Mouse (Mus musculus): Measurements from ENCODE around the gene Aldh1a3. TPM values are rescaled to one million over a fixed set of nuclear protein-coding genes. Genes with fewer than 3 reads are reported as not detected.

Gene Aldh1a3
- polyA plus RNA-seq, 1 experiment from 2014 or later = 2.9 TPM

GRCm38 (mm10) chr7:66354911-66355310 is 72.4 kb downstream of the Aldh1a3 start:
- no peak overlapping the region for H3K27ac ChIP-seq (ENCODE audit: low read depth, low read length)
- no peaks in the 10 kb centered on the region for H3K36me3 ChIP-seq (ENCODE audit: control insufficient read depth, insufficient read depth, low read length)
- peaks cover 6% of the 10 kb centered on the region; the same call in 1 of the 2 replicates for H3K4me1 ChIP-seq (replicated peaks; ENCODE audit: control insufficient read depth, insufficient read depth, low read length)
- DNase-seq (ENCODE audit: low spot score) = peak; percentile 22
- H3K27me3 ChIP-seq (replicated peaks; ENCODE audit: control insufficient read depth, insufficient read depth, low read length) = no peaks in the 10 kb centered on the region
- WGBS = 53% methylated on average over 3 of the region's 3 CpGs
- no peak overlapping the region for H3K9ac ChIP-seq (ENCODE audit: low read depth, low read length)
- no peak overlapping the region for H3K4me3 ChIP-seq (ENCODE audit: low read depth, low read length)
- no peak for ATAC-seq (replicated peaks; ENCODE audit: low FRiP score)
- H3K4me2 ChIP-seq = no peak overlapping the region
- H3K9me3 ChIP-seq (ENCODE audit: control insufficient read depth, low read length) = no peaks in the 10 kb centered on the region

DNA sequence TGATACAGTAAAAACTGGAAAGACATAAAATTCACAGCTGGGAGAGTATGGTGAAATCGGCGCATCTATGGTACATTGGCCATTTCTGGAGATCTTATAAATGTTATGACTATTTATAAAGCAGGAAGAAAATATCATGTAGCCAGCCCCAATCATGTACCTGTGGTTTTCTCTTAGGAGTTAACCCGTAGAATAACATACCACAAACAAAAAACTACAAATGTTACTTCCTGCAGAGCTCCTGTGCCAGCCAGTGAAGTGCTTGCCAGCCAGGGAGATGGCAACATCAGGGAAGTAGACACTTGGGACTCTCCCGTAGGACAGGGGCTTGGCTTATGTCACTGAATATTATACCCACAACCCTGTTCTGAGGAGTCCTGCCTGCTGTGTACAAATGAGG is 76.2 kb downstream of the Aldh1a3 start:
- DNase-seq (ENCODE audit: low spot score) (peak; percentile 15), ATAC-seq (replicated peaks; ENCODE audit: low FRiP score) (no peak)
- Histone ChIP-seq H3K4me1 (replicated peaks; ENCODE audit: control insufficient read depth, insufficient read depth, low read length) (peaks cover 4% of the 10 kb centered on the region; the same call in 1 of the 2 replicates), H3K27ac (ENCODE audit: low read depth, low read length) (no peak overlapping the region), H3K9me3 (ENCODE audit: control insufficient read depth, low read length) (no peaks in the 10 kb centered on the region), H3K36me3 (ENCODE audit: control insufficient read depth, insufficient read depth, low read length) (no peaks in the 10 kb centered on the region), H3K4me2 (no peak overlapping the region), H3K4me3 (ENCODE audit: low read depth, low read length) (no peak overlapping the region), H3K27me3 (replicated peaks; ENCODE audit: control insufficient read depth, insufficient read depth, low read length) (no peaks in the 10 kb centered on the region), H3K9ac (ENCODE audit: low read depth, low read length) (no peak overlapping the region)
- 81% methylated on average over 4 of the region's 4 CpGs for WGBS

DNA sequence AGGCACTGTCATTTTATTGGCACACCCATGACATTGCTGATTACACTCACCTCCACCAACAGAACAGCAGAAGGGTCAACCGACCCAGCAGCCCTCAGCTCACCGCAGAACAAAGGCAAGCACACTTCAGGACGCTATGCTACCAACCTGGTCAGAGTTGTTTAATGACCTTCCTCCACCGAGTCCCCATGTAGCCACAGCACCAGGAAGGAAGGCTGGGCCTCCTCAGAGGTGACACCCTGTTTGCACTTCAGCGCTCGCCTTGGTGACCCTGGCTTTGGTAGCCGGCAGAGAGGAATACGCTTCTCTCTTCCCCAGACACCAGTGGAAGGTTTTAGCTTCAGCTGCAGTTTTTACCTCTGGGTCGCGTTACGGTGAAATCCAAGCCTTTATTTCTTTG is 77.6 kb downstream of the Aldh1a3 start:
- no peak for ATAC-seq (replicated peaks; ENCODE audit: low FRiP score)
- no peak overlapping the region for H3K4me3 ChIP-seq (ENCODE audit: low read depth, low read length)
- H3K27ac ChIP-seq (ENCODE audit: low read depth, low read length) = no peak overlapping the region
- H3K36me3 ChIP-seq (ENCODE audit: control insufficient read depth, insufficient read depth, low read length) = no peaks in the 10 kb centered on the region
- no peaks in the 10 kb centered on the region for H3K4me1 ChIP-seq (replicated peaks; ENCODE audit: control insufficient read depth, insufficient read depth, low read length)
- H3K4me2 ChIP-seq = no peak overlapping the region
- peak; percentile 25 for DNase-seq (ENCODE audit: low spot score)
- H3K9ac ChIP-seq (ENCODE audit: low read depth, low read length) = no peak overlapping the region
- H3K27me3 ChIP-seq (replicated peaks; ENCODE audit: control insufficient read depth, insufficient read depth, low read length) = no peaks in the 10 kb centered on the region
- no peaks in the 10 kb centered on the region for H3K9me3 ChIP-seq (ENCODE audit: control insufficient read depth, low read length)
- WGBS = 63% methylated on average over 11 of the region's 11 CpGs

GRCm38 (mm10) chr7:66348588-66348987 is 78.7 kb downstream of the Aldh1a3 start:
- WGBS = 84% methylated on average over 10 of the region's 10 CpGs
- Histone ChIP-seq H3K27ac (ENCODE audit: low read depth, low read length) (no peak overlapping the region), H3K36me3 (ENCODE audit: control insufficient read depth, insufficient read depth, low read length) (no peaks in the 10 kb centered on the region), H3K4me3 (ENCODE audit: low read depth, low read length) (no peak overlapping the region), H3K9ac (ENCODE audit: low read depth, low read length) (no peak overlapping the region), H3K4me2 (no peak overlapping the region), H3K9me3 (ENCODE audit: control insufficient read depth, low read length) (no peaks in the 10 kb centered on the region), H3K27me3 (replicated peaks; ENCODE audit: control insufficient read depth, insufficient read depth, low read length) (no peaks in the 10 kb centered on the region), H3K4me1 (replicated peaks; ENCODE audit: control insufficient read depth, insufficient read depth, low read length) (no peaks in the 10 kb centered on the region)
- ATAC-seq (replicated peaks; ENCODE audit: low FRiP score) (no peak), DNase-seq (ENCODE audit: low spot score) (no peak)

DNA sequence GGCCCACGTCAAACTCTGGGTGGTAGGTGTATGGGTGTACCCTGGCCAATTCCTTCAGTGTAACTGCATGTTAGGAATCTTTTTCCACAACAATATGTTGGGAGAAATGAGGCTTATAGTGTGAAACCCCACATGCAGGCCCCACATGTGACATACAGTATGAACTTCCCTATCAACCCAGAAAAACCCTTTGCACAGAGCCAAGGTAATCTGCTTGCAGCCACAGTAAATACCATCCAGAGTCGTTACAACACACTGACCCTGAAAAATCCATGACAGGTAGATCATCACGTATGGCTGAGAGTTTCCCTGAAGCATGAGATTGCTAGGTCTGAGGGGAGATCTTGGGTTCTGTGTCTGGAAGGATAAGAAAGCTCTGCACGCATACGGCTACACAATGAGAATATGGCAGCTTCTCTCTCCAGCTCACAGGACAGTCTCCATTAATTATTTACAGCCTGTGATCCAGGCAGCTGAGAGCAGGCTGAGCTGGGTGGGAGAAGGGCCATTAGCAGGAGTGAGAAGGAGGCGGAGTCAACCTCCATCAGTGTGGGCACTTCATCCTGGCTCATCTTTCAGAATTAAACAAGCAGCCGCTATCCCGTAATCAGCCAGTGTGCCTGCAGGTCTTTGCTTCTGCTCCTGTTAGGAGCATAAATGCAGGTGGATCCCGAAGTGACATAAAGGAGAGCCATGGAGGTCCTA is 80.2 kb downstream of the Aldh1a3 start:
- 60% methylated on average over 9 of the region's 9 CpGs for WGBS
- DNase-seq (ENCODE audit: low spot score) (peak; percentile 31), ATAC-seq (replicated peaks; ENCODE audit: low FRiP score) (no peak)
- Histone ChIP-seq H3K9me3 (ENCODE audit: control insufficient read depth, low read length) (no peaks in the 10 kb centered on the region), H3K27ac (ENCODE audit: low read depth, low read length) (no peak overlapping the region), H3K4me3 (ENCODE audit: low read depth, low read length) (no peak overlapping the region), H3K4me2 (no peak overlapping the region), H3K9ac (ENCODE audit: low read depth, low read length) (no peak overlapping the region), H3K27me3 (replicated peaks; ENCODE audit: control insufficient read depth, insufficient read depth, low read length) (no peaks in the 10 kb centered on the region), H3K36me3 (ENCODE audit: control insufficient read depth, insufficient read depth, low read length) (no peaks in the 10 kb centered on the region), H3K4me1 (replicated peaks; ENCODE audit: control insufficient read depth, insufficient read depth, low read length) (no peaks in the 10 kb centered on the region)

- 0 out of 2 replicates have a peak, but pooled peaks cover 3% of the 10 kb centered on the region for H3K4me1 ChIP-seq (replicated peaks; ENCODE audit: control insufficient read depth, insufficient read depth, low read length)
- no peaks in the 10 kb centered on the region for H3K27me3 ChIP-seq (replicated peaks; ENCODE audit: control insufficient read depth, insufficient read depth, low read length)
- WGBS = 82% methylated on average over 5 of the region's 5 CpGs
- no peak for ATAC-seq (replicated peaks; ENCODE audit: low FRiP score)
- H3K9me3 ChIP-seq (ENCODE audit: control insufficient read depth, low read length) = no peaks in the 10 kb centered on the region
- no peak overlapping the region for H3K4me3 ChIP-seq (ENCODE audit: low read depth, low read length)
- H3K9ac ChIP-seq (ENCODE audit: low read depth, low read length) = no peak overlapping the region
- no peak overlapping the region for H3K4me2 ChIP-seq
- no peak for DNase-seq (ENCODE audit: low spot score)
- H3K36me3 ChIP-seq (ENCODE audit: control insufficient read depth, insufficient read depth, low read length) = no peaks in the 10 kb centered on the region
- no peak overlapping the region for H3K27ac ChIP-seq (ENCODE audit: low read depth, low read length)
Observed at GRCm38 (mm10) chr7:66343307-66343706, 84.0 kb downstream of the Aldh1a3 start.

DNA sequence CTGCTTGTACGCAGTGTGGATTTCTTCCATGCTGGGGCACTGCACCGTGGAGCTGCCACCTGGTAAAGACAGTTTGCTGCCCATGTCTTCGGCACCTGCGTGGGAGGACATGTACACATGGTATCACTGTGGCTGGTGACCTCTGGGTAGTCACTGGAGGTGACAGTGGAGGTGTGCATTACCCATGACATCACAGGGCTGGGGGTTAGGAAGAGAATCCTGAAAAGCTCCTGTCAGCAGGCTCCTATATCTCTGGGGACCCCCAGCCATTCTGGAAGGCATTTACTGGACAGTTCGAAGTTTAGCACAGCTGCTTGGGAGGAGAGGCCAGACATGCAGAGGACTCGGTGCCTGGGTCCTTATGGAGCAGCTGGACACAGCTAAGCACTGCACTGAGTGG is 84.5 kb downstream of the Aldh1a3 start:
- no peak for ATAC-seq (replicated peaks; ENCODE audit: low FRiP score)
- H3K9ac ChIP-seq (ENCODE audit: low read depth, low read length) = no peak overlapping the region
- 77% methylated on average over 6 of the region's 6 CpGs for WGBS
- H3K4me2 ChIP-seq = no peak overlapping the region
- no peaks in the 10 kb centered on the region for H3K27me3 ChIP-seq (replicated peaks; ENCODE audit: control insufficient read depth, insufficient read depth, low read length)
- no peaks in the 10 kb centered on the region for H3K36me3 ChIP-seq (ENCODE audit: control insufficient read depth, insufficient read depth, low read length)
- H3K4me3 ChIP-seq (ENCODE audit: low read depth, low read length) = no peak overlapping the region
- H3K27ac ChIP-seq (ENCODE audit: low read depth, low read length) = no peak overlapping the region
- 0 out of 2 replicates have a peak, but pooled peaks cover 3% of the 10 kb centered on the region for H3K4me1 ChIP-seq (replicated peaks; ENCODE audit: control insufficient read depth, insufficient read depth, low read length)
- no peak for DNase-seq (ENCODE audit: low spot score)
- H3K9me3 ChIP-seq (ENCODE audit: control insufficient read depth, low read length) = no peaks in the 10 kb centered on the region

- 43% methylated on average over 4 of the region's 4 CpGs for WGBS
- no peak overlapping the region for H3K4me3 ChIP-seq (ENCODE audit: low read depth, low read length)
- H3K27ac ChIP-seq (ENCODE audit: low read depth, low read length) = no peak overlapping the region
- DNase-seq (ENCODE audit: low spot score) = no peak
- no peak overlapping the region for H3K4me2 ChIP-seq
- H3K9me3 ChIP-seq (ENCODE audit: control insufficient read depth, low read length) = no peaks in the 10 kb centered on the region
- H3K9ac ChIP-seq (ENCODE audit: low read depth, low read length) = no peak overlapping the region
- 0 out of 2 replicates have a peak, but pooled peaks cover 3% of the 10 kb centered on the region for H3K4me1 ChIP-seq (replicated peaks; ENCODE audit: control insufficient read depth, insufficient read depth, low read length)
- ATAC-seq (replicated peaks; ENCODE audit: low FRiP score) = no peak
- no peaks in the 10 kb centered on the region for H3K36me3 ChIP-seq (ENCODE audit: control insufficient read depth, insufficient read depth, low read length)
- H3K27me3 ChIP-seq (replicated peaks; ENCODE audit: control insufficient read depth, insufficient read depth, low read length) = no peaks in the 10 kb centered on the region
Observed at GRCm38 (mm10) chr7:66342323-66342722, 85.0 kb downstream of the Aldh1a3 start.

All from liver, embryonic 11.5 days (tissue).